In the genomic region with DNA sequence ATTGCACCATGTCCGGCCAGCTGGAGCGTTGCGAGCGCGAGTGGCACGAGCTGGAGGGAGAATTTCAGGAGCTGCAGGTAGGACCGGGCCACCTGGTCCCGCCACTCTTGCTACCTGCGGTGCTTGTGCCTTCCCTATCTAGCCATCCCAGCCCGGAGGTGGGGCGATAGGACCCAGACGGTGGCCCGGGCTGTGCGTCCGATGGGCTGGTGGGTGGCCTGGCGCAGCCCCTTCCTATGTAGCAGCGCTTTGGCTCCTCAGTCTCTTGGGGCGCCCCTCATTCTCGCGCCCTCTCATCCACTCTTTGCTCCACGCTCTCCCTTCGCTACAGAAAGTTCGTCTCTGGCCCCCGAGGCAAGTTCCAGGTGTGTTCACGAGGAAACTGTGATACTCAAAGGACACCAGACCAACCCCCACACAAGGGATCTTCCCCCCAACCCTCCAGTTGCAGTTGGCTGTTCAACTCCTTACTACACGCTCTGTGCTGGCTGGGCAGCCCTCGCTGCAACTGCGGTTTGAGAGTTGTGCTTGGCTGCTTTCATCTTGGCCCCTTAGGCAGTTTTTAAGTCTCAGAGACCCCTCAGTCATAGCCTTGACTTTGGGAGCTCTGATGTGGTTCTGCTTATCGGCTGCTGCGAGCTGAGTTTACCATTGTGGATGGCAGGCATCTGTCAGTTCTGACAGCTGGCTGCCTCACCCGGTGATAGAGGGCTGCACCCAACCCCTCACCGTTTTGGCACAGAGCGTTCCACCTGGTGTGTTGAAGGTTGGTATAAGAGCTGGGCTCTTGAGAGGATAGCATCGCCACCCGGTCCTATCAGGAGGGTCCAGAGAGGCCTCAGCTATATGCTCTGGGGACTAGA, we compare ENCODE assay signal across 8 mouse cellular contexts. TPM values are rescaled to one million over a fixed set of nuclear protein-coding genes. Genes with fewer than 3 reads are reported as not detected.
DNase-seq lines count a peak whose midpoint lies in the region; ATAC-seq and TF ChIP-seq lines count a peak whose summit lies in the region.

No protein-coding gene starts in this region.

- no peak for TF ChIP-seq CTCF in kidney, adult 2 months (conservative IDR thresholded peaks at IDR 0.05; ENCODE audit: insufficient read depth, insufficient read length, low read depth, low read length)
- no peak for TF ChIP-seq CTCF in MEL (IDR thresholded peaks at IDR 0.05 in 2 of 3, conservative IDR thresholded peaks at IDR 0.05 in 1 of 3; ENCODE audit: control insufficient read depth in 1 of 3, insufficient read depth in 1 of 3, low read depth in 2 of 3, low read length in 3 of 3, poor library complexity in 1 of 3, severe bottlenecking in 1 of 3)
- TF ChIP-seq CTCF in embryonic fibroblast, embryonic 13.5 days (IDR thresholded peaks at IDR 0.05; ENCODE audit: borderline replicate concordance, insufficient read depth, low read length), result no peak

- peak overlapping the region; percentile 63 for H3K9ac ChIP-seq in MEL (ENCODE audit: control insufficient read depth, low read depth, low read length, poor library complexity, severe bottlenecking)
- H3K9ac ChIP-seq in intestine, embryonic 16.5 days (ENCODE audit: low read depth, low read length), result peak overlapping the region; percentile 80

- no peak for TF ChIP-seq POLR2A in kidney, adult 2 months (IDR thresholded peaks at IDR 0.05; ENCODE audit: low read depth, low read length)
- TF ChIP-seq POLR2A in MEL (IDR thresholded peaks at IDR 0.05; ENCODE audit: control insufficient read depth in 1 of 2, insufficient read depth in 1 of 2, low read depth in 1 of 2, low read length in 2 of 2, poor library complexity in 1 of 2), result no peak; a peak in 1 of 4 replicates
- TF ChIP-seq POLR2A in embryonic fibroblast, embryonic 13.5 days (IDR thresholded peaks at IDR 0.05; ENCODE audit: low read depth, low read length), result no peak

- peak overlapping the region; percentile 88 for H3K4me3 ChIP-seq in kidney, adult 2 months (ENCODE audit: insufficient read depth, low read depth, low read length)
- peak overlapping the region; percentile 59 to 99 for H3K4me3 ChIP-seq in MEL (ENCODE audit: control insufficient read depth in 1 of 2, insufficient read depth in 1 of 2, low read depth in 2 of 2, low read length in 2 of 2)
- peak overlapping the region; percentile 60 for H3K4me3 ChIP-seq in embryonic fibroblast, embryonic 13.5 days (ENCODE audit: insufficient read depth, low read length)
- peak overlapping the region; percentile 78 for H3K4me3 ChIP-seq in intestine, embryonic 16.5 days (ENCODE audit: low read length)

- no peak for DNase-seq in kidney, adult 2 months
- no peak for DNase-seq in kidney, postnatal 25 days
- DNase-seq in MEL (ENCODE audit: low read depth, low spot score), result peak; percentile 64
- DNase-seq in naive thymus-derived CD4-positive, alpha-beta T cell, adult 2 months (ENCODE audit: low read depth), result peak; percentile 73
- no peak for DNase-seq in right cerebral cortex, postnatal 10 days (ENCODE audit: low spot score in 2 of 2)
- DNase-seq in left cerebral cortex, postnatal 36 days (ENCODE audit: low spot score in 2 of 2), result no peak

- 0 out of 2 replicates have a peak overlapping the region, but pooled peaks have one; percentile 14 for H3K27ac ChIP-seq in kidney, adult 2 months (ENCODE audit: insufficient read depth, low read depth, low read length)
- H3K27ac ChIP-seq in MEL (ENCODE audit: control insufficient read depth, low read depth, low read length), result peak overlapping the region; percentile 6; the same call in 1 of the 2 replicates
- H3K27ac ChIP-seq in embryonic fibroblast, embryonic 13.5 days (ENCODE audit: insufficient read depth, low read length), result no peak overlapping the region
- H3K27ac ChIP-seq in intestine, embryonic 16.5 days (ENCODE audit: low read length), result peak overlapping the region; percentile 48; the same call in 1 of the 2 replicates

- peak overlapping the region; percentile 99 for H3K4me2 ChIP-seq in intestine, embryonic 16.5 days (ENCODE audit: low read depth, low read length)

- peaks cover 14% of the 10 kb centered on the region for H3K4me1 ChIP-seq in kidney, adult 2 months (ENCODE audit: control insufficient read depth, insufficient read depth, low read length)
- peaks cover 6 to 19% of the 10 kb centered on the region in 2 experiments; a peak in 3 of 4 replicates for H3K4me1 ChIP-seq in MEL (ENCODE audit: control insufficient read depth in 1 of 2, insufficient read depth in 2 of 2, low read length in 2 of 2)
- 0 out of 2 replicates have a peak, but pooled peaks cover 6% of the 10 kb centered on the region for H3K4me1 ChIP-seq in embryonic fibroblast, embryonic 13.5 days (ENCODE audit: control insufficient read depth, insufficient read depth, low read length)
- H3K4me1 ChIP-seq in intestine, embryonic 16.5 days (ENCODE audit: control insufficient read depth, insufficient read depth, low read length), result peaks cover 16% of the 10 kb centered on the region

- H3K36me3 ChIP-seq in kidney, adult 2 months (ENCODE audit: control insufficient read depth, insufficient read depth, low read length), result no peaks in the 10 kb centered on the region
- H3K36me3 ChIP-seq in MEL (ENCODE audit: control insufficient read depth in 1 of 2, insufficient read depth in 2 of 2, low read length in 2 of 2), result peaks cover 0 to 7% of the 10 kb centered on the region in 2 experiments; a peak in 1 of 4 replicates
- H3K36me3 ChIP-seq in intestine, embryonic 16.5 days (ENCODE audit: control insufficient read depth, insufficient read depth, low read length), result no peaks in the 10 kb centered on the region

- no peaks in the 10 kb centered on the region for H3K27me3 ChIP-seq in kidney, adult 2 months (replicated peaks; ENCODE audit: control insufficient read depth, insufficient read depth, low read length)
- no peaks in the 10 kb centered on the region for H3K27me3 ChIP-seq in MEL (ENCODE audit: control insufficient read depth in 1 of 2, insufficient read depth in 2 of 2, low read length in 2 of 2)
- H3K27me3 ChIP-seq in intestine, embryonic 16.5 days (replicated peaks; ENCODE audit: control insufficient read depth, insufficient read depth, low read length), result no peaks in the 10 kb centered on the region

- H3K9me3 ChIP-seq in MEL (replicated peaks; ENCODE audit: insufficient read depth, low read length), result no peaks in the 10 kb centered on the region
- H3K9me3 ChIP-seq in intestine, embryonic 16.5 days (ENCODE audit: control insufficient read depth, low read length), result peaks cover 4% of the 10 kb centered on the region; the same call in 1 of the 2 replicates

- TF ChIP-seq RAD21 in MEL (IDR thresholded peaks at IDR 0.05; ENCODE audit: low read depth, low read length), result no peak

- no peaks in the 10 kb centered on the region; the same call in 1 of the 2 replicates for H3K79me2 ChIP-seq in MEL (ENCODE audit: control insufficient read depth, insufficient read depth, low read length, poor library complexity)

- TF ChIP-seq EP300 in MEL (IDR thresholded peaks at IDR 0.05; ENCODE audit: low read depth in 1 of 2, low read length in 2 of 2), result peak in 1 of 2 experiments; percentile 27; a peak in 1 of 4 replicates

- intact Hi-C loops in left cerebral cortex, postnatal 36 days (cut with DNase I), result no loop called here

- ATAC-seq in intestine, embryonic 16.5 days, result peak; percentile 83

- 3% methylated on average over 35 of the region's 35 CpGs for WGBS in kidney, adult 2 months
- 3% methylated on average over 35 of the region's 35 CpGs for WGBS in intestine, embryonic 16.5 days

TF ChIP-seq in MEL, 35 proteins besides CTCF, POLR2A, EP300 and RAD21 (continues in another document):
- TF ChIP-seq BHLHE40 (IDR thresholded peaks at IDR 0.05; ENCODE audit: borderline replicate concordance, low read depth, low read length) (no peak), ZNF384 (IDR thresholded peaks at IDR 0.05; ENCODE audit: low read depth, low read length) (no peak), KAT2A (conservative IDR thresholded peaks at IDR 0.05; ENCODE audit: low read depth, low read length) (no peak), ZMIZ1 (IDR thresholded peaks at IDR 0.05; ENCODE audit: low read depth, low read length) (no peak), MAX (IDR thresholded peaks at IDR 0.05; ENCODE audit: low read length) (no peak), UBTF (IDR thresholded peaks at IDR 0.05; ENCODE audit: borderline replicate concordance, insufficient read depth, low read depth, low read length) (no peak), GABPA (IDR thresholded peaks at IDR 0.05; ENCODE audit: low read depth, low read length) (no peak), SIN3A (IDR thresholded peaks at IDR 0.05; ENCODE audit: low read length) (peak; percentile 82), MYC (IDR thresholded peaks at IDR 0.05; ENCODE audit: low read depth, low read length) (no peak), ETS1 (IDR thresholded peaks at IDR 0.05; ENCODE audit: low read depth, low read length) (peak; percentile 80), MAZ (IDR thresholded peaks at IDR 0.05; ENCODE audit: low read depth, low read length) (no peak)

RNA-seq across cellular contexts. Expression of a gene that starts 8.4 kb away (rescaled TPM):
- polyA plus RNA-seq in kidney, adult 2 months (2012; rRNA removed), result 9.9 and 12.7 TPM in 2 replicates
- total RNA-seq in MEL (2012; rRNA removed), result 4.3 and 6.8 TPM in 2 replicates
- 1 to 10 TPM in 1 of 2 experiments, not detected in 1; 5.6 TPM for polyA plus RNA-seq in MEL (2012; ENCODE audit: insufficient read depth in 1 of 2, insufficient read length in 2 of 2, low read depth in 1 of 2, low replicate concordance in 2 of 2, missing spikeins in 1 of 2)
- 5.5 and 9.1 TPM in 2 replicates for polyA plus RNA-seq in embryonic fibroblast, embryonic 13.5 days (2011; ENCODE audit: insufficient read length, low read depth, missing spikeins)
- 10.4 and 10.9 TPM in 2 replicates for polyA plus RNA-seq in intestine, embryonic 16.5 days (2015; fragmentation: Nextera tagmentation; extraction: Ambion mirVana)
- 10 to 100 TPM; 13.2 to 17.7 TPM for total RNA-seq in left cerebral cortex, postnatal 36 days (2021)

RNA-seq across cellular contexts. Expression of a gene that starts 29.8 kb away (rescaled TPM):
- 0.06 and 0.08 TPM in 2 replicates for polyA plus RNA-seq in kidney, adult 2 months (2012; rRNA removed)
- not detected in 2 replicates for total RNA-seq in MEL (2012; rRNA removed)
- polyA plus RNA-seq in MEL (2012; ENCODE audit: insufficient read depth in 1 of 2, insufficient read length in 2 of 2, low read depth in 1 of 2, low replicate concordance in 2 of 2, missing spikeins in 1 of 2), result not detected
- polyA plus RNA-seq in embryonic fibroblast, embryonic 13.5 days (2011; ENCODE audit: insufficient read length, low read depth, missing spikeins), result not detected in 2 replicates
- polyA plus RNA-seq in intestine, embryonic 16.5 days (2015; fragmentation: Nextera tagmentation; extraction: Ambion mirVana), result 0.57 TPM in 1 of 2 replicates, not detected in the other
- total RNA-seq in left cerebral cortex, postnatal 36 days (2021), result not detected

RNA-seq across cellular contexts. Expression of a gene that starts 55.8 kb away (rescaled TPM):
- 12.1 and 13.4 TPM in 2 replicates for polyA plus RNA-seq in kidney, adult 2 months (2012; rRNA removed)
- total RNA-seq in MEL (2012; rRNA removed), result 2.5 and 4.1 TPM in 2 replicates
- 10 to 100 TPM in 1 of 2 experiments, not detected in 1; 10.4 TPM for polyA plus RNA-seq in MEL (2012; ENCODE audit: insufficient read depth in 1 of 2, insufficient read length in 2 of 2, low read depth in 1 of 2, low replicate concordance in 2 of 2, missing spikeins in 1 of 2)
- 2.3 and 2.4 TPM in 2 replicates for polyA plus RNA-seq in embryonic fibroblast, embryonic 13.5 days (2011; ENCODE audit: insufficient read length, low read depth, missing spikeins)
- 2.5 and 2.8 TPM in 2 replicates for polyA plus RNA-seq in intestine, embryonic 16.5 days (2015; fragmentation: Nextera tagmentation; extraction: Ambion mirVana)
- total RNA-seq in left cerebral cortex, postnatal 36 days (2021), result 10 to 100 TPM; 51.3 to 53.0 TPM

Comparison
In these comparisons a context has a peak if more than half of its experiments do, and no peak if none do; other contexts are left out.
1. DNase-seq: peak in MEL (single experiment) and naive thymus-derived CD4-positive, alpha-beta T cell, adult 2 months (single experiment); none in kidney, adult 2 months (single experiment), kidney, postnatal 25 days (0 of 2), right cerebral cortex, postnatal 10 days (0 of 2) and left cerebral cortex, postnatal 36 days (0 of 2).
2. Peak in every context shown above with its lines, with median percentiles within 50 percentile points of each other: H3K4me3 ChIP-seq.